Mouse (Mus musculus): ENCODE results near the gene Pigl.

- no peak for TF ChIP-seq CEBPB (IDR thresholded peaks at IDR 0.05; ENCODE audit: insufficient read depth, poor library complexity, severe bottlenecking)
- TF ChIP-seq POLR2A (IDR thresholded peaks at IDR 0.05; ENCODE audit: insufficient read length, low read depth), result no peak
These were observed 5.1 kb downstream of the Pigl start for GRCm38 (mm10) chr11:62463225-62463915.

Data from myocyte (in vitro differentiated cells).